Mouse (Mus musculus): ENCODE results near the gene Cnfn. TPM values are rescaled to one million over a fixed set of nuclear protein-coding genes. Genes with fewer than 3 reads are reported as not detected.

Cnfn gene
- polyA plus RNA-seq, 1 experiment from 2014 or later: not detected

GRCm38 (mm10) chr7:25395558-25396521 is 26.3 kb upstream of the Cnfn start:
- Histone ChIP-seq H3K27me3 (replicated peaks; ENCODE audit: insufficient read depth, low read length) (no peaks in the 10 kb centered on the region), H3K9me3 (ENCODE audit: low read length) (no peaks in the 10 kb centered on the region), H3K4me3 (ENCODE audit: low read depth, low read length) (peak overlapping the region; percentile 67), H3K9ac (replicated peaks; ENCODE audit: low read depth) (peak overlapping the region; percentile 48), H3K27ac (ENCODE audit: low read length) (peak overlapping the region; percentile 84), H3K4me2 (replicated peaks; ENCODE audit: low read depth, low read length) (peak overlapping the region; percentile 68), H3K4me1 (ENCODE audit: insufficient read depth, low read depth, low read length) (peaks cover 13% of the 10 kb centered on the region; the same call in 1 of the 2 replicates), H3K36me3 (ENCODE audit: insufficient read depth, low read length) (no peaks in the 10 kb centered on the region)
- TF ChIP-seq CTCF (IDR thresholded peaks at IDR 0.05) (no peak), EP300 (IDR thresholded peaks at IDR 0.05) (0 out of 2 replicates have a peak, but pooled peaks have one; percentile 38)
- peak; percentile 98 for DNase-seq (ENCODE audit: low spot score)
- WGBS: 7% methylated on average over 44 of the region's 52 CpGs
- ATAC-seq: peak; percentile 98

GRCm38 (mm10) chr7:25395186-25395557 is 25.6 kb upstream of the Cnfn start:
- H3K4me3 ChIP-seq (ENCODE audit: low read depth, low read length): peak overlapping the region; percentile 67
- ATAC-seq: peak; percentile 16
- no peaks in the 10 kb centered on the region for H3K9me3 ChIP-seq (ENCODE audit: low read length)
- H3K27me3 ChIP-seq (replicated peaks; ENCODE audit: insufficient read depth, low read length): no peaks in the 10 kb centered on the region
- H3K9ac ChIP-seq (replicated peaks; ENCODE audit: low read depth): peak overlapping the region; percentile 48
- peak overlapping the region; percentile 78 for H3K27ac ChIP-seq (ENCODE audit: low read length)
- H3K4me1 ChIP-seq (ENCODE audit: insufficient read depth, low read depth, low read length): peaks cover 16% of the 10 kb centered on the region; the same call in 1 of the 2 replicates
- H3K36me3 ChIP-seq (ENCODE audit: insufficient read depth, low read length): no peaks in the 10 kb centered on the region
- WGBS: under 1% methylated on average over 22 of the region's 22 CpGs
- DNase-seq (ENCODE audit: low spot score): peak; percentile 58
- peak overlapping the region; percentile 68 for H3K4me2 ChIP-seq (replicated peaks; ENCODE audit: low read depth, low read length)
- no peak; the same call in 1 of the 2 replicates for TF ChIP-seq EP300 (IDR thresholded peaks at IDR 0.05)
- no peak for TF ChIP-seq CTCF (IDR thresholded peaks at IDR 0.05)

GRCm38 (mm10) chr7:25394754-25395153 is 25.2 kb upstream of the Cnfn start:
- DNase-seq (ENCODE audit: low spot score): no peak
- Histone ChIP-seq H3K27ac (ENCODE audit: low read length) (peak overlapping the region; percentile 78), H3K9ac (replicated peaks; ENCODE audit: low read depth) (peak overlapping the region; percentile 48), H3K4me3 (ENCODE audit: low read depth, low read length) (peak overlapping the region; percentile 67), H3K4me2 (replicated peaks; ENCODE audit: low read depth, low read length) (peak overlapping the region; percentile 68), H3K27me3 (replicated peaks; ENCODE audit: insufficient read depth, low read length) (no peaks in the 10 kb centered on the region), H3K4me1 (ENCODE audit: insufficient read depth, low read depth, low read length) (peaks cover 20% of the 10 kb centered on the region), H3K36me3 (ENCODE audit: insufficient read depth, low read length) (no peaks in the 10 kb centered on the region), H3K9me3 (ENCODE audit: low read length) (no peaks in the 10 kb centered on the region)
- WGBS: 11% methylated on average over 7 of the region's 7 CpGs
- ATAC-seq: no peak
- TF ChIP-seq EP300 (IDR thresholded peaks at IDR 0.05) (no peak), CTCF (IDR thresholded peaks at IDR 0.05) (no peak)

GRCm38 (mm10) chr7:25393451-25394210 is 24.1 kb upstream of the Cnfn start:
- no peak for TF ChIP-seq EP300 (IDR thresholded peaks at IDR 0.05)
- TF ChIP-seq CTCF (IDR thresholded peaks at IDR 0.05): no peak
- H3K4me2 ChIP-seq (replicated peaks; ENCODE audit: low read depth, low read length): peak overlapping the region; percentile 68
- no peaks in the 10 kb centered on the region for H3K36me3 ChIP-seq (ENCODE audit: insufficient read depth, low read length)
- no peaks in the 10 kb centered on the region for H3K27me3 ChIP-seq (replicated peaks; ENCODE audit: insufficient read depth, low read length)
- H3K4me1 ChIP-seq (ENCODE audit: insufficient read depth, low read depth, low read length): peaks cover 31% of the 10 kb centered on the region
- 70% methylated on average over 8 of the region's 8 CpGs for WGBS
- H3K27ac ChIP-seq (ENCODE audit: low read length): no peak overlapping the region
- DNase-seq (ENCODE audit: low spot score) (no peak), ATAC-seq (no peak)
- 0 out of 2 replicates have a peak overlapping the region, but pooled peaks have one; percentile 48 for H3K9ac ChIP-seq (replicated peaks; ENCODE audit: low read depth)
- H3K4me3 ChIP-seq (ENCODE audit: low read depth, low read length): no peak overlapping the region; the same call in 1 of the 2 replicates
- no peaks in the 10 kb centered on the region for H3K9me3 ChIP-seq (ENCODE audit: low read length)

- H3K27ac ChIP-seq (ENCODE audit: low read length): no peak overlapping the region
- WGBS: 57% methylated on average over 7 of the region's 7 CpGs
- TF ChIP-seq CTCF (IDR thresholded peaks at IDR 0.05): no peak
- TF ChIP-seq EP300 (IDR thresholded peaks at IDR 0.05): no peak
- DNase-seq (ENCODE audit: low spot score): no peak
- H3K9me3 ChIP-seq (ENCODE audit: low read length): no peaks in the 10 kb centered on the region
- no peaks in the 10 kb centered on the region for H3K27me3 ChIP-seq (replicated peaks; ENCODE audit: insufficient read depth, low read length)
- H3K4me1 ChIP-seq (ENCODE audit: insufficient read depth, low read depth, low read length): peaks cover 36% of the 10 kb centered on the region
- ATAC-seq: no peak
- no peak overlapping the region for H3K4me2 ChIP-seq (replicated peaks; ENCODE audit: low read depth, low read length)
- H3K9ac ChIP-seq (replicated peaks; ENCODE audit: low read depth): no peak overlapping the region
- H3K4me3 ChIP-seq (ENCODE audit: low read depth, low read length): no peak overlapping the region
- no peaks in the 10 kb centered on the region for H3K36me3 ChIP-seq (ENCODE audit: insufficient read depth, low read length)
Measured at GRCm38 (mm10) chr7:25392851-25393250, 23.3 kb upstream of the Cnfn start.

Measured in lung, postnatal 0 days (tissue).